Mouse (Mus musculus): ENCODE results near the gene Tm4sf19. TPM values are rescaled to one million over a fixed set of nuclear protein-coding genes. Genes with fewer than 3 reads are reported as not detected.

Gene Tm4sf19
- total RNA-seq (2015; ENCODE audit: low replicate concordance): not detected in 2 replicates
- total RNA-seq (2017; ENCODE audit: low replicate concordance): 0.70 TPM in 1 of 2 replicates, not detected in the other

DNA sequence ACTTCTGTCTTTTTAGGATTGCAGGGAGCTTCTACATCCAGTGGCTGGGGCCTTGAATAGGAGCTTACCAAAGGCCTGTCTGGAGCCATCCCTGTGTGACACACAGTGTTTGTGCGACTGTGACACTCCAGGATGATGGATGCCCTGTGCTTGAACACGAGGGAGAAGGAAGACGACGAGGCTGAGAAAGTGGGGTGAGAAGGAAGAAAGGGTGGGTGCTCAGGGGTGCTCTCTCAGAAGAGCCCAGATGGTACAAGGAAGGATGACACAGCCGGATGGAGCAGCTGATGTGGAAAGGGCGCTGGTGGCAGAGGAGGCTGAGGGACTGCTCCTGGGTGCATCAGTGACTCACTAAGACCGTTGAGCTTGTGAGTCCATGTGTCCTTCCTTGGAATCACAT is at the start of gene Tm4sf19:
Tm4sf19 (plus strand) TSS at position 240 of the 400 bp plus-strand sequence.
- no peak for ATAC-seq (replicated peaks; ENCODE audit: low FRiP score, poor library complexity, severe bottlenecking)

- no peak for ATAC-seq (replicated peaks; ENCODE audit: low FRiP score, poor library complexity, severe bottlenecking)
Measured at GRCm38 (mm10) chr16:32350776-32351175, 49.5 kb upstream of the Tm4sf19 start.

DNA sequence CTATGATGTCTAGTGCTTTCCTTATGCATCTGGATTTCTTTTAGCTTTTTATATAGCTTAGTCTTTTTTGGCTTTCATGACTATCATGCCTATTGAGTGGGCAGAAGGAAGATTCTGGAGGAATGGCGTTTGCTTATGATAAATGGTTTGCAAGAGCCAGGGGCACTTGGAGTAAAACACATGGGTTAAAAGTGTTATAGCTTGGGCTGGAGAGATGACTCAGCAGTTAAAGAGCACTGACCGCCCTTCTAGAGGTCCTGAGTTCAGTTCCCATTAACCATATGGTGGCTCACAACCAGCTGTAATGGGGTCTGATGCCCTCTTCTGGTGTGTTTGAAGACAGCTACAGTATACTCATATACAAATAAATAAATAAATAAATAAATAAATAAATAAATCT is 36.8 kb upstream of the Tm4sf19 start:
- ATAC-seq (replicated peaks; ENCODE audit: low FRiP score, poor library complexity, severe bottlenecking): no peak

DNA sequence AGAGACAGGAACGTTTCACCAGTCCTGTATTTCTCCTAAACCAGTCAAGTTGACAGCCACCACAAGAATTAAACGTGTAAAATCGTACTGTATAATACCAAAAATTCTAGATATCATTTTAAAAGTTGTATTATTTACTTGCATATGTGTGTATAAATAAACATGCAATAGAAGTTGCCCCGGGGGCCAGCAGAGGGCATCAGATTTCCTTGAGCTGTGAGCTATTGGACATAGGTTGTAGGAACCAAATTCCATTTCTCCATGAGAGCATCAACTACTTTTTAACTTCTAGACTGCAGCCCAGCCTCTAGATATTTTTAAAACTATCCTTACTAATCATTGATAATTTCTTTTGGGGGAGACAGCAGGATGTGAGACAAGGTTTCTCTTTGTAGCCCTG is 29.0 kb upstream of the Tm4sf19 start:
- peak; percentile 69; the same call in 1 of the 2 replicates for ATAC-seq (replicated peaks; ENCODE audit: low FRiP score, poor library complexity, severe bottlenecking)

DNA sequence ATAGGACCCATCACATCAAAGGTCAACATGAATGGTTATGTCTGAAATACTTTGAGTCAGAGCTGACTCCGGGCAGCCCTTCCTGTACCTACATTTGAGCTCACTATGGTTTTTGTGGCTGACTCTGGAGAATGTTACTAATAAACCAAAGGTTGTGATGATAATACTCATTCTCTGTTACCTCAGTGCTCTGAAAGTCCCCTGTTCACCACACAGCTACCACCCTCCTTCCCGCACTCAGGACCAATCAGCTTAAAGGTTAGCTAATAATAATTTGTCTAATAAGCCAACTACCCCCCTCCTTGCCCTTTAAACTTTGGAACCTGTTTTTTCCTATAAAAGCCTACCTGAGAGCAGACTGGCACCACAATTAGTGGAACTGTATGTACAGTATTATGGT is 20.7 kb upstream of the Tm4sf19 start:
- no peak for ATAC-seq (replicated peaks; ENCODE audit: low FRiP score, poor library complexity, severe bottlenecking)

- ATAC-seq (replicated peaks; ENCODE audit: low FRiP score, poor library complexity, severe bottlenecking): no peak
Measured at GRCm38 (mm10) chr16:32382901-32383300, 17.4 kb upstream of the Tm4sf19 start.

- no peak for ATAC-seq (replicated peaks; ENCODE audit: low FRiP score, poor library complexity, severe bottlenecking)
Measured at GRCm38 (mm10) chr16:32384885-32385284, 15.4 kb upstream of the Tm4sf19 start.

- no peak for ATAC-seq (replicated peaks; ENCODE audit: low FRiP score, poor library complexity, severe bottlenecking)
Measured at GRCm38 (mm10) chr16:32386826-32387225, 13.5 kb upstream of the Tm4sf19 start.

DNA sequence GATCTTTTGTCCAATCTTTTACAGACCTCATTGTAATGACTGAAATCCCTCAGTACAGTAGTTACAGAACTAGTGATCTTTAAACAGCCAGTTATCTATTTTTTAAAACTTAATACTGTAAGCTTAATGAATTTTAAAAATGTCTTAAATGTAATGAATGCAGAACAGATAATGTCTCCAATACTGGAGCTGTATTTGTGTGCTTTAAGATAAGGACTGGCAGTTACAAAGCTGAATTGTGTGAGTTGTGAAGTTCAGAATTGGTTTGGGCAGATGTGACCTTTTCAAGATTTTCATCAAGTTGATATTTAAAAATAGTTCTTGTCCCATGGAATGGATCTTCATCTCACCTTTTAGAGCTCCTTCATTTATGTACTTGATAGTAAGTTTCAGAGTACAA is 11.3 kb upstream of the Tm4sf19 start:
- ATAC-seq (replicated peaks; ENCODE audit: low FRiP score, poor library complexity, severe bottlenecking): no peak

GRCm38 (mm10) chr16:32389841-32390240 is 10.5 kb upstream of the Tm4sf19 start:
- ATAC-seq (replicated peaks; ENCODE audit: low FRiP score, poor library complexity, severe bottlenecking): no peak

DNA sequence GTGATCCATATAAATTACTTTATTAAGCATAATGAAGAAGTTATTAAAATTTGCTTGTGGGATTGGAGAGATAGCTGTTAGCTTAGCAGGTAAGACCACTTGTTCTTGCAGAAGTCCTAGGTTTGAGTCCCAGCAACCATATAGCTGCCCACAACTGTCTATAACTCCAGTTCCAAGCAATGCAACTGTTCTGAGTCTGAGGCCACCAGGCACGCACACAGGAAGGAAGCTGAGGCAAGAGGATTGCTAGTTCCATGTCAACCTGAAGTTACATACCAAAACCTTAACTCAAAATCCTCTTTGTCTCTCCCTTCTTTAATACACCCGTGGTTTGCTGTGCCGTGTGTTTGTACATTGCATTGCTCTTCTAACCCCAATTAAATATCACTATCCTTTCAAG is 9.4 kb upstream of the Tm4sf19 start:
- ATAC-seq (replicated peaks; ENCODE audit: low FRiP score, poor library complexity, severe bottlenecking): no peak

DNA sequence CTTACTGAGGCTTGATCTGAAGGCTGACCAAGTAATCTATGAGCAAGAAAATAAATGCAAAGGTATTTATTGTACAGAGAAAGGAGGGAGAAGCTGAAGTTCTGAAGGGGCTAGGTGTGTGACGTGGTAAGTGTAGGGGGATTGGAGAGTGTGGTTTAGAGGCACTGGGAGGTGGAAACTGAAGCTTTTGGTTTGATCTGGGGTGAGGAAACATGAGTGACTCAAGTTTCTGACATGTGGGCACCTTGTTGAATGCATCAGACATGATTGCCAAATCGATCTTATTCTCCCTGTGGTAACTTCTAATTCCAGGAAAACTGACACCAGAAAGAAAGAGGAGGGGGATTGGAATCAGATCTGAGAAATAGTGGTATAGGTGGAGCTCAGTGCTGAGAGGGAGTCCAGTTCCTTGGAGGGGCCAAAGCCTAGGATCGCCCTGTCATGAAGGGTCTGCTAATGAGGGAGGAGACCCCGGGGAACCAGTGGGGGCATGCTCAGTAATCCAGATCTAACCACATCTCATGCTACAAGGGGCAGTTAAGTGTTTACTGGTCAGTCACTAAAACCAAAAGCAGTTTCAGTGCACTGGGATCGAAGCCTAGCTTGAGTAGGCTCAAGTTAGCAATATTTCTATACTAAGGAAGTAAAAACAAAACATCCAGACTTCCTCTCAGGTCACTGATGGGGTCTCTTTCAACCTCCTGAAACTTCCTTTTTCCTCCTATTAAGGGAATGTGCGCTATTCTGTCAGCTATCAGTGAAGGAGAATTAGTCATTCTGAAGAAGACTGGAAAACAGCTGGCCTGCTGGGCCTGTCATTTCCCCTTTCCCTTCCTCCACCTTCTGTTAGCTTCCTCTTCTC is 4.4 kb upstream of the Tm4sf19 start:
- ATAC-seq (replicated peaks; ENCODE audit: low FRiP score, poor library complexity, severe bottlenecking): no peak

- no peak for ATAC-seq (replicated peaks; ENCODE audit: low FRiP score, poor library complexity, severe bottlenecking)
Measured at GRCm38 (mm10) chr16:32396541-32396835, 3.8 kb upstream of the Tm4sf19 start.

DNA sequence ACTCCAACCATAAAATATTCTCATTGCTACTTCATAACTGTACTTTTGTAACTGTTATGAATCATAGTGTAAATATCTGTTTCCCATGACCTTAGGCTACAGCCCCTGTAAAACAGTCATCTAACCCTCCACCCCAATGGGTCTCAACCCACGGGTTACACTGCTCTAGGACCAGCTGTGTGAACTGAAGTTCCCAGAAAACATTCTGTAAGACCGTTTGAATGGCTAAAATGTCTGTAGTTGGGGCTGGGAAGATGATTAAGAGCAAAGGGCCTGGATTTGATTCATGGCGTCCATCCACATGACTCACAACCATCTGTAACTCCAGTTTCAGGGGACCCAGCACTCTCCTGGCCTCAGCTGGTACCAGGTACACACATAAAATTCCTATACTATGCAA is 2.1 kb upstream of the Tm4sf19 start:
- no peak for ATAC-seq (replicated peaks; ENCODE audit: low FRiP score, poor library complexity, severe bottlenecking)

DNA sequence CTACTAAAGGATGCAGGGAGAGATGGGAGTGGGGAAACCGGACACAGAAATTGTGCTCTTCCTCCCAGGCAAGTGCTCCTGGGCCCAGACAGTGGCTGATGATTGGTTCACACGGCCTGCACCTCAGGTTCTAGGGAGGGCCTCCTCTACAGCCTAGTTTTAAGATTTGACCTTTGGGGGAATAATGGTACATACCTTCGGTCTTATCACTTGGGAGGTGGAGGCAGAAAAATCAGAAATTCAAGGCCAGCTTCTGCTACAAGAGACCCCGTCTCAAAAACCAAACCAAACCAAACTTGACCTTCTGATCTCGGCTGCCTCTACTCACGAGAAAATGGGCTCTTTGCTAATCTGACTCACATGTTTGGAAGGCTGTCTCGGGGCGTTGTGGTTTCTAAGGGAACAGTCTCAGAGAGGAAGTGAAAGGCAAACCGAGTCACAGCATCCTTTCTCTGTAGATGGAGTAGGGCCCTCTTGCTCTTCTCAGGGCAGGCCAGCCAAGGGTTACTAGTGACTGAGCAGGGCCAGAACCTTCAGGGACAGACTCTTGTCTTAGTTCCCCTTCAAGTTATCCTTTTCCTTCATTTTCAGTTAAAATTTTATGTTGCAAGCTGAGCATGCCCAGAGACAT is 1.1 kb downstream of the Tm4sf19 start:
- ATAC-seq (replicated peaks; ENCODE audit: low FRiP score, poor library complexity, severe bottlenecking): no peak

- ATAC-seq (replicated peaks; ENCODE audit: low FRiP score, poor library complexity, severe bottlenecking): no peak
Measured at GRCm38 (mm10) chr16:32402818-32403217, 2.5 kb downstream of the Tm4sf19 start.

DNA sequence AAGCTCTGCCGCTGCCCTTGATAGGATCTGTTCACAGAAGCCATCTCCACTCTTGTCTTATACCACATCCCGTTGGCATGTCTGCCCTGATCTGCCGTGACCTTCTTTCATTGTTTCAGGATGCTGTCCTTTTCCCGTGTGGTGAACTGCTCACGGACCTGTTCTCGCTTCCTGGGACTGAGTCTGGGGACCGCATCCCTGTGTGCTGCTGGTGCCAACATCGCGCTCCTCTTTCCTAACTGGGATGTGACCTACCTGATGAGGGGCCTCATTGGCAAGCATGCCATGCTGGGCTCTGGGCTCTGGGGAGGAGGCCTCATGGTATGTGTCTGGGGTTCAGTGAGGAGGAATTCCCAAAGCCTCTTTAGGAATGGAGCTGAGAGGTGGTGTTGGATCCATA is 5.4 kb downstream of the Tm4sf19 start:
- ATAC-seq (replicated peaks; ENCODE audit: low FRiP score, poor library complexity, severe bottlenecking): 0 out of 2 replicates have a peak, but pooled peaks have one; percentile 26

DNA sequence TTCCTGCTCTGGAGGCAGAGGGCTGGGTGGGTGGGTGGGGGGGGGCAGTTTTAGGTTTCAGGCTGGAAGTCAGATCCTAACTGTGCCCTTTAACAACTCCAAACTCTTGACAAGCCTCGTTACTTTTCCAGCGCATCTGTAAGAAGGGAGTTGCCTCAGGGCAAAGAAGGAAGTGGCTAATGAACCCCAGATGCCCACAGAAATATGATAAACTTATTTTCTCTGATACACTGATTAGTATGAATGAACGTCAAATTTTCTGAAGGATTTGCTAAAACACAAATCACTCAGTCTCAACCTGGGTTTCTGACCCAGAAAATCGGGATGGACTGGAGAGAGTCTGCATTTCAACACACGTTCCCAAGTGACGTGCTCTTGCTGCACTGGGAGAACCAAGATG is 6.4 kb downstream of the Tm4sf19 start:
- ATAC-seq (replicated peaks; ENCODE audit: low FRiP score, poor library complexity, severe bottlenecking): no peak

- ATAC-seq (replicated peaks; ENCODE audit: low FRiP score, poor library complexity, severe bottlenecking): no peak
Measured at GRCm38 (mm10) chr16:32407730-32408129, 7.4 kb downstream of the Tm4sf19 start.

DNA sequence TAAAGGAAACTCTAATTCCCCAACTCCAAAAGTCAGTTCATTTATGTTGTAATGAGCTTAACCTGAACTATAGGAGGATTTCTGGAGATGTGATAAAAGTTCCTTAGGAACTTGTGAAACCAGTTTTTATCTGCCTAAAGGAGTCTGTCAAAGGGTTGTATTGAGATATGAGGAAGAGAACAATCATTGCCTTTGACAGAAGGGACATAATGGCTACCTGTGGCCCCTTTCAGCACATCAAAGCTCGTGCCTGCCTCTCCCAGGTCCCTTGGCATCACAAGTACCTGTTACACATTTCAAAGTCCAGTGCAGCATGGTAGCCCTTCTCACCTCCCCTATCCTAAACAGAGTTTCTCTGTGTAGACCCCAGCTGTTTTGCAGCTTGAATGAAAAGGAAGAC is 17.2 kb downstream of the Tm4sf19 start:
- ATAC-seq (replicated peaks; ENCODE audit: low FRiP score, poor library complexity, severe bottlenecking): no peak

All from erythroblast, adult 5-6 weeks (primary cell).